Mouse (Mus musculus) neural tube, embryonic 13.5 days (tissue): ENCODE measurements around the gene Zfp740. TPM values are rescaled to one million over a fixed set of nuclear protein-coding genes. Genes with fewer than 3 reads are reported as not detected.

Experiments used
- ATAC-seq: fragments of 200-750 bp; cut with Nextera tagmentation; 2 replicates; pipeline ENCODE4 v1.8.0; 2017; ENCODE audit warnings: low read depth, mild to moderate bottlenecking, moderate TSS enrichment, moderate library complexity
- H3K27ac ChIP-seq: fragments of 300-500 bp; sonication (generic); replicated peaks from 2 replicates; pipeline ENCODE4 v1.5.1; 2015; ENCODE audit warnings: moderate library complexity, mild to moderate bottlenecking, inconsistent platforms
- H3K27me3 ChIP-seq: fragments of 300-500 bp; sonication (generic); 2 replicates; pipeline ENCODE4 v1.6.1; 2015; ENCODE audit warnings: mild to moderate bottlenecking, inconsistent platforms
- H3K36me3 ChIP-seq: fragments of 300-500 bp; sonication (generic); 2 replicates; pipeline ENCODE4 v1.6.1; 2015; ENCODE audit warnings: mild to moderate bottlenecking, inconsistent platforms
- H3K4me1 ChIP-seq: fragments of 300-500 bp; sonication (generic); replicated peaks from 2 replicates; pipeline ENCODE4 v1.6.1; 2015; ENCODE audit warnings: inconsistent platforms
- H3K4me2 ChIP-seq: fragments of 300-500 bp; sonication (generic); 2 replicates; pipeline ENCODE4 v1.6.1; 2015; ENCODE audit warnings: inconsistent platforms, mild to moderate bottlenecking, moderate library complexity
- H3K4me3 ChIP-seq: fragments of 300-500 bp; sonication (generic); 2 replicates; pipeline ENCODE4 v1.5.1; 2015; ENCODE audit warnings: mild to moderate bottlenecking, inconsistent platforms
- H3K9ac ChIP-seq: fragments of 300-500 bp; sonication (generic); 2 replicates; pipeline ENCODE4 v1.6.1; 2015; ENCODE audit warnings: moderate library complexity, mild to moderate bottlenecking, inconsistent platforms
- H3K9me3 ChIP-seq: fragments of 300-500 bp; sonication (generic); 2 replicates; pipeline ENCODE4 v1.6.1; 2016; ENCODE audit warnings: inconsistent platforms
- WGBS: fragments of 180-500 bp; shearing (Covaris S2); methylation state at CpG from one replicate; pipeline ENCODE4 v1.1.7; 2015; 5-methylcytosine and 5-hydroxymethylcytosine counted together
- polyA plus RNA-seq: library from polyadenylated mRNA; unstranded; fragments of >200 nt; fragmentation: Nextera tagmentation; extraction: Ambion mirVana; gene quantifications from 2 replicates; pipeline ENCODE4 v1.2.1, GENCODE M21; 2015

Zfp740 gene
- polyA plus RNA-seq, 1 experiment from 2014 or later, result 64.8 TPM

DNA sequence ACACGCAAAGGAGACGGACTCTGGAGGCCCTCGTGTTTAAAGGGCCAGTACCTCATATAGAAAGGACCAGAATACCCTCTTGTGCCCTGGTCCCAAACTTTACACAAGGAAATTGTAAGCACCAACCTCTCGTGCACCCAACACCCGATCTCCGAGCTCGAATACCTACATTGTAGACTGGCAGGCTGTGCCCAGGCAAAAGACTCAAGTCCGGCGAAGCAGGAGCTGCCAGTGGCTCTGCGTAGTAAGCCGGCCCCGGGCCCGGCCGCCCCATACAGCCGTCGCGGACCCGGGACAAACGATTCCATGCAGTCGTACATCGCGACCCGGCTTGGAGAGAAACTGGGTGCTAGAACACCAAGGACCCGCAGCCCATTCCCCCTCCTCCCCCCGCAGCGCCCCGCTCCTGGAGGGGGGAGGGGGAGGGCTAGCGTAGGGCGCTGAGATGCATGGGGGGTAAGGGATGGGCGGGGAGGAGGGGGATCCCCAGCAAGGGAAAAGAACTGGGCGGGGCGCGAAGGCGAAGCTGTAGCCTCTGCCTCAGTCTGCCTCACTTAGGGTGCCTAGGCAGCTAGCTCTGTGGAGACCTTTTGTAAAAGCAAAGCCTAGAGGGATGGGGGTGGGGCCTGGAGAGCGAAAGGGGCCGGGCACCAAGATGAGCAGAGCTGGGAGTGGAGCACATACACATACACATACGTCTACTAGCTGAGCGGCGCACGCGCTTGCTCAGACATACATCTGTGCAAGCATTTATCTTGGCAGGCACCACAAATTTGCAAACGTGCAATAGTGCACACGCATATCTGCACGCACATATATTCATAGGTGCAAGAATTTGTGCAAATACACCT, 43.1 kb downstream of the Zfp740 start:
- Histone ChIP-seq H3K9me3 (no peaks in the 10 kb centered on the region), H3K4me3 (peak overlapping the region; percentile 55), H3K27ac (peak overlapping the region; percentile 85), H3K36me3 (no peaks in the 10 kb centered on the region), H3K9ac (peak overlapping the region; percentile 76), H3K4me1 (peaks cover 74% of the 10 kb centered on the region), H3K4me2 (peak overlapping the region; percentile 92), H3K27me3 (peaks cover 56% of the 10 kb centered on the region)
- WGBS, result under 1% methylated on average over 39 of the region's 44 CpGs
- peak; percentile 89 for ATAC-seq

DNA sequence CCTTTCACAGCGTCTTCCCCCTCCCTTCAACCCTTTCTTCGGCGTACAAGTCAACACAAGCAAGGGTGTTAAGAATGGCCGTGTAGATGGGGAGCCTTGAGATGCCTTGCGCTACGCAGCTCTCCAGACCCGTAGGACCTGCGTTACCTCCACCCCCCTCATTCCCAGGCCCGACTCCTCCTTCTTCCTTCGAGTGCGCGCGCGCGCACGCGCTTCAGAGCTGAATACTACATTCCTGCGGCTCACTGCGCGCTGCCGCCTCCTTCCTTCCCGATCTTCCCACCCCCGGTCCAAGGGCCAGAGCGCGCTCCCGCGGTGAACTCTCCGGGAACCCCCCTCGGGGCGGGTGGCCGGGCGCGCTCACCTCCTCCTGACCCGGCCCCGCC, 43.8 kb downstream of the Zfp740 start:
- Histone ChIP-seq H3K4me3 (peak overlapping the region; percentile 55), H3K4me2 (peak overlapping the region; percentile 92), H3K4me1 (peaks cover 74% of the 10 kb centered on the region), H3K27me3 (peaks cover 56% of the 10 kb centered on the region), H3K27ac (peak overlapping the region; percentile 85), H3K9me3 (no peaks in the 10 kb centered on the region), H3K9ac (peak overlapping the region; percentile 76), H3K36me3 (no peaks in the 10 kb centered on the region)
- WGBS, result under 1% methylated on average over 25 of the region's 35 CpGs
- ATAC-seq, result peak; percentile 82

DNA sequence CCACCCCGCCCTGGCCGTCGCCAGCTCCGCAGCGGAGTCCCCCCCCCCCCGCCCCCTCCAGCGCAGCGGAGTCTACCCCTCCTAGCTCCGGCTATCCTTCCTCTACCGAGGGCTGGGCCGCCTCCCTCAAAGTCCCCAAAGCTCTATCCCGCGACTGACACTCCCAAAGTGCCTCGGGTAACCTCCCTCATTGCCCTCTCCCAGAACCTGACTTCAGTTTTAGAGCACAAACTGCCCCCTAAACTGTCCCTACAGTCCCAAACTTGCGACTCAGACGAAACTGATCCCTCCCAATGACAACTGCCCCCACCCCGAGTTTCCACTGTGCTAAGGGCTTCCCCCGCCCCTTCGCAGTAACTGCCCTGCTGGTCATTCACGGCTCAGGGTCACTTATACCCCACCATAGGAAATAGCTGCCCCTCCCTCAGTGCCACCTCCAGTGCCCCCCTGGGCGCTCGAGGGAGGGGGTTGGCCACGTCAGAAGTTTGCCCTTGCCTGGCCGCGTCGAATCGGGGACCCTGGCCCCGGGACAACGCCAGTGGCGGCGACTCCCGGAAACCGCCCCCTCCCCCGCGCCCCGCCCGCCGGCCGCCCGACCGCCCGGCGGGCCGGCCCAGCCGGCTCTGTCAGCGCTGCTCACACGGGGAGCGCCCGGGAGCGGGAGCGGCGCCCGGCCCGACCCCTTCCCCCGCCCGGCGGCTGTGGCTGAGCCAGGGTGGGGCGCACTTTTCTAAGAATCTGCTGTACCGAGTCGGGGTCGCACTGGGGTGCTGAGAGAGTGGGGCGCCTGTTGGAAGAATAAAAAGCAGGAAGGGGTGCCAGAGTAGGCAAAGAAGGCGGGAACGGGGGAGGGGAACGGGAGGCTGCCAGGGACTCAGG, 44.4 kb downstream of the Zfp740 start:
- under 1% methylated on average over 63 of the region's 65 CpGs for WGBS
- H3K4me3 ChIP-seq, result peak overlapping the region; percentile 55
- peak overlapping the region; percentile 85 for H3K27ac ChIP-seq
- peaks cover 55% of the 10 kb centered on the region for H3K27me3 ChIP-seq
- peak; percentile 51 for ATAC-seq
- peaks cover 72% of the 10 kb centered on the region for H3K4me1 ChIP-seq
- peak overlapping the region; percentile 92 for H3K4me2 ChIP-seq
- no peaks in the 10 kb centered on the region for H3K9me3 ChIP-seq
- H3K9ac ChIP-seq, result peak overlapping the region; percentile 76
- H3K36me3 ChIP-seq, result no peaks in the 10 kb centered on the region

DNA sequence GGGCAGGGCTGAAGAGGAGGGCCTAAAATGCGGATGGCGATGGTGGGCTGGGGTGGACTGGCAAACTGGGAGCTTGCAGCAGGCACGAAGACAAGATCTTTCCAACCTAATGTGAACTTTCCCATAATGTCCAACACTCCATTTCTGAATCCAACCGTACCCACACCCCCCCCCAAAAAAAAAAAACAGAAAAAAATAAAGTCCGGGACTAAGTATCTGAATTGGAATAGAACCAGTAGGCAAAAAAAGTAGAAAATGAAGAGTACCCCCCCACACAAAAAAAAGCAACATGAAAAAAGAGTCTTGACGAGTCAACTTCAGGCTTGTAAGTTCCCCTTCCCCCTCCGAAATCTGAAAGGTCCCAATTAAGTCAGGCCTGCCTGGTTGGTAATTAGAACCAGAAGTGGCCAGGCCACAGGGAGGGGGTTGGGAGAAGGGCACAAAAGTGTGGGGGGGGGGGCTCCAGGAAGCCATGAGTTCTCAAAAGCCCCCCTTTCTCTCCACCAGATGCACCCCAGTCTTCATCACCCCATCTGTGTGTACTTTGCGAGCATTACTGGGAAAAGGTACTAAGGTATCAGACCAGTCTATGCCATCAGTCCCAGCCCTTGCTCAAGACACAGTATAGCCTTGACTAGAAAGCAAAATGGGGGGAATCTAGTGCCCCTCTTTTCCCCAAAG, 45.2 kb downstream of the Zfp740 start:
- WGBS, result 7% methylated on average over 8 of the region's 8 CpGs
- Histone ChIP-seq H3K9ac (peak overlapping the region; percentile 76), H3K27ac (peak overlapping the region; percentile 85), H3K9me3 (no peaks in the 10 kb centered on the region), H3K36me3 (no peaks in the 10 kb centered on the region), H3K4me3 (peak overlapping the region; percentile 55), H3K27me3 (peaks cover 47% of the 10 kb centered on the region), H3K4me2 (peak overlapping the region; percentile 92), H3K4me1 (peaks cover 64% of the 10 kb centered on the region)
- no peak for ATAC-seq

- H3K4me2 ChIP-seq, result peak overlapping the region; percentile 92
- WGBS, result 5% methylated on average over 3 of the region's 3 CpGs
- H3K27me3 ChIP-seq, result peaks cover 42% of the 10 kb centered on the region
- no peaks in the 10 kb centered on the region for H3K36me3 ChIP-seq
- H3K9ac ChIP-seq, result no peak overlapping the region
- H3K4me1 ChIP-seq, result peaks cover 59% of the 10 kb centered on the region
- no peak overlapping the region for H3K4me3 ChIP-seq
- H3K9me3 ChIP-seq, result no peaks in the 10 kb centered on the region
- peak overlapping the region; percentile 39 for H3K27ac ChIP-seq
- no peak for ATAC-seq
Observed at GRCm38 (mm10) chr15:102248812-102249191, 45.8 kb downstream of the Zfp740 start.

DNA sequence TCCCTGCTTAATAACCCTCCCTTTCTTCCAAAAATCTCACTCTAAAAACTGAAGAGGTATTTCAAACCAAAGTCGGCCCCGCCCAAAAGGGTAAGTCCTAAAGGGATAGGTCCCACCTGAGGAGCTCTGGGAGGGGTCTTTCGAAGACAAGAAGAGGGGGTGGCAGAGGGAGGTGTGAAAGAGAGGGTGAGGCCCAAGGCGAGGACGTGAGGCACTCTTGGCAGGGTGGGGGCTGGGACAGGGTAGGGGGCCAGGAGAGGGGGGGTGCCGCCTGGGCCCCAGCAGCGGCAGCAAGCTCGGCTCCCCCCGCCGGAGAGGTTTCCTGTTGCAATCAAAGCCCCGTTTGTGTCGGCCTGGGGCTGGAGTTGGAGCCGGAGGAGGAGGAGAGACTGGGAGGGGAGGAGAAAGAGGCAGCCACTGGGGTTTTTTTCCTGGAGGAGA, 46.2 kb downstream of the Zfp740 start:
- Histone ChIP-seq H3K4me3 (0 out of 2 replicates have a peak overlapping the region, but pooled peaks have one; percentile 6), H3K27me3 (peaks cover 37% of the 10 kb centered on the region), H3K36me3 (no peaks in the 10 kb centered on the region), H3K27ac (peak overlapping the region; percentile 39), H3K4me1 (peaks cover 54% of the 10 kb centered on the region), H3K9ac (peak overlapping the region; percentile 26; the same call in 1 of the 2 replicates), H3K4me2 (peak overlapping the region; percentile 92), H3K9me3 (no peaks in the 10 kb centered on the region)
- 3% methylated on average over 13 of the region's 13 CpGs for WGBS
- ATAC-seq, result no peak

DNA sequence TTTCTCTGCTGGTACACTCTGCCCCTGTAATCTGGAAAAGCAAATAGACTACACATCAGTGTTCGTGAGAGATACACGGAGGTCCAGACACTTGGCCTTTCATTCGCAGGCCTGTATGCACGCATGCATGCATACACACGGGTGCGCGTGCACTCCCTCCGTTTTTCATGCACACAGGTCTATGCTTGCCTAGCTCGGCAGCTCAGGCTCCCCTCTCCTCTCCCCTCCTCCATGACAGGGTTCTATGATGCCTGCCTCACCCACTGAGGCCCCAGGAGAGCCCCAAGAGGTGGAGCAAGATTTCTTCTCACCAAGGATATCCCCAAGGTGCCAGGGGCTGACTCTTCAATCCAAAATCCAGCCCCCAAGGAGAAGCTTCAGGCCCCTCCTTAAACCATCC, 46.9 kb downstream of the Zfp740 start:
- Histone ChIP-seq H3K36me3 (no peaks in the 10 kb centered on the region), H3K9ac (peak overlapping the region; percentile 26; the same call in 1 of the 2 replicates), H3K9me3 (no peaks in the 10 kb centered on the region), H3K27me3 (peaks cover 34% of the 10 kb centered on the region), H3K4me3 (no peak overlapping the region), H3K27ac (peak overlapping the region; percentile 39), H3K4me2 (peak overlapping the region; percentile 92), H3K4me1 (peaks cover 48% of the 10 kb centered on the region)
- no peak for ATAC-seq
- WGBS, result 42% methylated on average over 9 of the region's 9 CpGs

DNA sequence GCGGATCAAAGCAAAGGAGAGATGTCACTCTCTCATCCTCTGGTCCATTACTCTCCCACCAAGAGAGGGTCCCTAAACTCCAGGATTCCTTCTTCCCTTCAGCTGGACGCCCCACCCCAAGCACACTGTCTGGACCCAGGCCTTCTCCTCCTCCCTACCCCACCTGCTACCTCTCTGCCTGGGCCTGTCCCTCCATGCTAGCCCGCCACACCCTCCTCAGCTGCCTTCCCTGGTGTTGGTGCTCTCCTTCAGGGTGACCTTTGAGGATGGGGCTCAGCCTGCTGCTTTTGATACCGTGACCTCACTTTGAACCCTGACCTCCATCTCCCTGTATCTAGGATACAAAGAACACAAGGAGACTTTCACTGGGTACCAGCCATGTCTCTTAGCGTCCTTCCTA, 47.5 kb downstream of the Zfp740 start:
- H3K4me1 ChIP-seq, result peaks cover 43% of the 10 kb centered on the region
- H3K4me2 ChIP-seq, result no peak overlapping the region
- peaks cover 34% of the 10 kb centered on the region for H3K27me3 ChIP-seq
- no peak for ATAC-seq
- no peak overlapping the region for H3K9ac ChIP-seq
- WGBS, result 53% methylated on average over 5 of the region's 5 CpGs
- H3K27ac ChIP-seq, result no peak overlapping the region
- H3K9me3 ChIP-seq, result no peaks in the 10 kb centered on the region
- H3K36me3 ChIP-seq, result no peaks in the 10 kb centered on the region
- H3K4me3 ChIP-seq, result no peak overlapping the region

- Histone ChIP-seq H3K4me1 (peaks cover 29% of the 10 kb centered on the region), H3K4me2 (peak overlapping the region; percentile 91), H3K36me3 (no peaks in the 10 kb centered on the region), H3K4me3 (peak overlapping the region; percentile 53), H3K9me3 (no peaks in the 10 kb centered on the region), H3K9ac (no peak overlapping the region), H3K27me3 (peaks cover 52% of the 10 kb centered on the region), H3K27ac (0 out of 2 replicates have a peak overlapping the region, but pooled peaks have one; percentile 46)
- WGBS, result 46% methylated on average over 13 of the region's 14 CpGs
- ATAC-seq, result no peak
Observed at GRCm38 (mm10) chr15:102255547-102256255, 52.7 kb downstream of the Zfp740 start.

- H3K27me3 ChIP-seq, result peaks cover 52% of the 10 kb centered on the region
- H3K36me3 ChIP-seq, result no peaks in the 10 kb centered on the region
- ATAC-seq, result no peak
- H3K9ac ChIP-seq, result peak overlapping the region; percentile 78
- peak overlapping the region; percentile 53 for H3K4me3 ChIP-seq
- peak overlapping the region; percentile 57 for H3K27ac ChIP-seq
- WGBS, result 8% methylated on average over 22 of the region's 22 CpGs
- peaks cover 29% of the 10 kb centered on the region for H3K4me1 ChIP-seq
- peak overlapping the region; percentile 91 for H3K4me2 ChIP-seq
- H3K9me3 ChIP-seq, result no peaks in the 10 kb centered on the region
Observed at GRCm38 (mm10) chr15:102256431-102257201, 53.6 kb downstream of the Zfp740 start.
